Mouse (Mus musculus) adrenal gland (tissue): ENCODE results near the gene Map7d1.
"Not testable (repeated sequence)": the region's sequence is repeated elsewhere in the genome, so short reads cannot be mapped to it uniquely, and the experiment has no call there.

Experiments
- intact Hi-C: fragments of 180-260 bp; cut with DNase I; formaldehyde crosslinking; loops from one replicate; pipeline ENCODE4 v1.15.1; 2025

The Map7d1 gene

DNA sequence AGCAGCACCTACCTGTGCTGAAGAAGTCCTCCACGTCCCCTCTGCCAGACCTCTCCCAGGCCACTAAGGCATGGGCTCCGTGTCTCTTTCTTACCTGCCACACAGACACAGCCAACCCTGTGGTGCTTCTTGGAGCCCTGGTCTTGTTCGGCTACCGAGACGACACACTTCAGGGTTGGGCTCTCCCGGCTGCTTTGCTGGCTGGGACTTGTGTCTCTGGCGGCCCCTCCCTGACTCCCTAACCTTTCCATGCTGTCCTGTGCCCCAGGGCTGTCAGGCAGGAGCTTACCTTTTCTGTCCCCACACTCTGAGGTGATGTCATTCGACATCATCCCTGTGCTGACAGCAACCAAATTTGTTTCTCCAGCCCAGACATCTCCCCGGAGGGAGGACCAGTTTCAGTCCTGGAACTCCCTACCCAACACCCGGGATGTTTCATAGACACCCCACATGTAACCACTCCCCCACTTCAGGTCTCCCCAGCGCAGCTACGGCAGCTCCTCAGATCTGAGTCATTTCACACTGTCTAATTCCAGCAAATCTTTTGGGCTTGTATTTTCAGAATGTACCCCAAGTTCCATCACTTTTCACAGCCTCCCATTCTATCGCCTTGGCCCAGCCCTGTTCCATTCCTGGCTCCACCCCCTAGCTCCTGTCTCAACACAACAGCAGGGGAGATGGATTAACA, 9.8 kb downstream of the Map7d1 start:
- intact Hi-C loops = no loop called here

- intact Hi-C loops = no loop called here
Observed at GRCm38 (mm10) chr4:126242510-126242909, 13.6 kb downstream of the Map7d1 start.

DNA sequence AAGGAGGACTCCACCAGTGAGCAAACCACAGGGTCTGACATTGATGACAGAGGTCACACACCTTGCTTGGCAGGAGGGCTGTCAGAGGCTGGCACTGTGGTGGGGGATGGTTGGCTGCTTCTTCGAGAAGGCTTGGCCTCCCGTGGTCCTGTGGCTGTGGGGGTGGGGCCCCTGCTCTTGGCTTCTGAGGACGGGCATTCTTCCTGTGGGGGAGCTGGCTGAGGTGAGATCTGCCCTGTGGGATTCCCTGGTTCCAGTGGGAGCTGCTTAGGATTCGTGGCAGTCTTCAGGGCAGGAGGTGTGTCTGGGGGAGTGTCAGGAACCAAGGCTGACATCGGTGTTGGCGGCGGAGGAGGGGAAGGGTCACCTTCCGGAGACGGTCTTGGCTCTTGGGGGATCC, 14.2 kb downstream of the Map7d1 start:
- intact Hi-C loops = no loop called here

GRCm38 (mm10) chr4:126239862-126240475, 16.2 kb downstream of the Map7d1 start:
- intact Hi-C loops = no loop called here

DNA sequence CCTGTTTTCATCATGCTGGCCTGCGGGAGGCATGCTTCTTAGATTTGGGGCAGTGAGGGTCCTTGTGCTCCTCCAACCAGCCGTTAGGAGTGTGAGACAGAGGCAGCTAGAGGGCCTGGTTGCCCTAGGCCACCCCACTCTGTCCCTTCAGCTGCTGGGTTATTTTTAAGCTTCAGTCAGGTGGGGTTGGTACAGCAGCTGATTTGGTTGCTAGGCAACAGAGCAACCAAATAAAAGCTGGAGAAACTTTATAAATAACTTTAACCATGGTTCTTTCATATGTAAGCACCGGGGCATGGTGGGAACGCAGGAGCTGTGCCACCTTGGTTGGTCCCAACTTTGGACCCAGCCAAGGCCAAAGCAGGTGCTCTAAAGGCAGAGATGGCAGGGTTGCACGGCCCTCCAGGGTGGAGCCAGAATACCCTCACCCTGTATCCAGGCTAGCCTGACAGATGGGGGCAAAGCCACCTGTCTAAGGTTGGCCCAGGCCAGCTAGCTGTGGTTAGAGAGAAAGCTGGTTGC, 18.4 kb downstream of the Map7d1 start:
- intact Hi-C loops = no loop called here

DNA sequence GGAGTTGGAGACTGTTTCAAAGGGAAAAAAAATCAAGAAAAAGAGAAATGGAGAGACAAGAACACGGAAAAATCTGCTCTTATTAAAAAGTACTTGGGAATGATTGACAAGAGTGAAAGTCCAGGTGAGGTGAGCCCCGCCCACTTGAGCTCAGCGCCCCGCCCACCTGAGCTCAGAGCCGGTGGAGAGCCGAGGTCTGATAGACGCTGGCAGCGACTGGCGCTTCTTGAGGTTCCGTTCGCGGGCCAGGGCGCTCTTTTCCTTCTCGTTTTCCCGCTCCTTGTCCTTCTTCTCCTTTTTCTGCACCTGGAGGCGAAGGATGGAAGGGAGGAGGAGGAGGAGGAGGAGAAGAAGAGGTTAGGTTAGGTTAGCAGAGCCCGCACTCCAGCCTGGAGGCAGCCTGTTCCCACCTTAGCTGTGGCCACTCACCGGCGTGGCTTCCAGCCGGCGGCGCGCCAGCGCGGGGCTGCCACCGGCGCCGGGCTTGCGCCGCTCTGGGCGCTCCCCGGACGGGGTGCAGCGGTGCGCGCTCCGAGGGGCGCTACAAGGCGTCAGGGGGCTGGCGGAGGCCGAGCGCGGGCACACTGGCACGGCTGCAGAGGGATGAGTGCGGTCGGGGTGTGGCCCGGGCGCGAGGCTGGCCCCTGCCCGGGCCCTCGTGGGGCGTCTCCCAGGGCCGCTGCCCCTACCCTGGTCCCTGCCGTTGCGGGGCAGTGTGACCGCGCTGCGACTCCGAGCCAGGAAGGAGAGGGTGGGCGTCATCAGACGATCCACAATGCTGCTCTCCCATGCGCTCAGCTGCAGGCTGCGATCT, 19.5 kb downstream of the Map7d1 start:
- intact Hi-C loops = no loop called here

GRCm38 (mm10) chr4:126235191-126235590, 21.0 kb downstream of the Map7d1 start:
- intact Hi-C loops = no loop called here

- intact Hi-C loops = no loop called here
Observed at GRCm38 (mm10) chr4:126234496-126235175, 21.5 kb downstream of the Map7d1 start.

DNA sequence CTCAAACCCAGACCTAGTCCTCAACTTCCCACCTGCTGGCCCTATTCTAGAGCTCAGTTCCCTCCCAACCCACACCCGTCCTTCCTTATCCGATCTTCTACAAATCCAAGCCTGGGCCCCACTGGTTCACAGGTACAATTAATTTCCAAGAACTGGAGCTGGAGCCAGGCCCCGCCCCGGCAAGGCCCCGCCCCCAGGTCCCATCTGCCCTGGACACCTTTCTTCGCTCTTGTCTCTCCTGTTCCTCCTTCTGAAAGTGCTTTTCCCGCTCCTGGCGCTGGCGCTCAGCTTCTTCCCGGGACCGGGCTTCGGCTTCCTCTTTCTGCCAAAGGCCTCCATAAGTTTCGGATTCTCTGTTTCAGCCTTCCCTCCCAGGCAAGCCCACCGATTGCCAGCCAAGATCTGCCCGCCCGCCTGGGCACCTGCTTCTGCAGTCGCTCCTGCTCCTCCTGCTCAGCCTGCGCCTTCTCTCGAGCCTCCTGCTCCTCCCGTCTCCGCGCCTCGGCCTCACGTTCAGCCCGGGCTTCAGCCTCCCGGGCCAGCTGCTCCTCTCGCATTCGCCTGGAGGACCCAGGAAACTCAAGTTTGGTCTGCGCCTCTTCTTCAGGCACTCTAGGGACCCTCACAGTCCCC, 22.4 kb downstream of the Map7d1 start:
- intact Hi-C loops = no loop called here

GRCm38 (mm10) chr4:126229900-126230299, 26.2 kb downstream of the Map7d1 start:
- intact Hi-C loops = loop anchor here (5.0 kb wide), 1 partner anchor 48 kb away; no protein-coding TSS in a partner anchor

DNA sequence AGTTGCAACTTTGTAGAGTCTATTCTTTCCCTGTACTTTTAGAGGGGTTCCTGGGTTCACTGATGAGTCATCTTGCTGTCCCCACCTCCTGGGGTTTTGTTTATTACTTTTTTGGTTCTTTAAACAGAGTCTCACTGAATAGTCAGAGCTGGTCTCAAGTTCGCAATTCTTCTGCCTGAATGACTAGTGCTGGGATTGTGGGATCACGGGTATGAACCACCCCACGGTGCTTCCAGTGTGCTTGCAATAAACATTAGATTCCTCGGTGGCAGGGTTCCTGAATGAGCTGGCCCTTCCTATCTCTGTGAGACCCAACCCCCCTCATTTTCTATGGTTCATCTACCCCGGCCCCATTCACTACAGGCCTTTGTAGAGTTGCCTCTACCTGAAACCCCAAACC, 28.0 kb downstream of the Map7d1 start:
- intact Hi-C loops = loop anchor here (5.0 kb wide), 1 partner anchor 46 kb away; no protein-coding TSS in a partner anchor

DNA sequence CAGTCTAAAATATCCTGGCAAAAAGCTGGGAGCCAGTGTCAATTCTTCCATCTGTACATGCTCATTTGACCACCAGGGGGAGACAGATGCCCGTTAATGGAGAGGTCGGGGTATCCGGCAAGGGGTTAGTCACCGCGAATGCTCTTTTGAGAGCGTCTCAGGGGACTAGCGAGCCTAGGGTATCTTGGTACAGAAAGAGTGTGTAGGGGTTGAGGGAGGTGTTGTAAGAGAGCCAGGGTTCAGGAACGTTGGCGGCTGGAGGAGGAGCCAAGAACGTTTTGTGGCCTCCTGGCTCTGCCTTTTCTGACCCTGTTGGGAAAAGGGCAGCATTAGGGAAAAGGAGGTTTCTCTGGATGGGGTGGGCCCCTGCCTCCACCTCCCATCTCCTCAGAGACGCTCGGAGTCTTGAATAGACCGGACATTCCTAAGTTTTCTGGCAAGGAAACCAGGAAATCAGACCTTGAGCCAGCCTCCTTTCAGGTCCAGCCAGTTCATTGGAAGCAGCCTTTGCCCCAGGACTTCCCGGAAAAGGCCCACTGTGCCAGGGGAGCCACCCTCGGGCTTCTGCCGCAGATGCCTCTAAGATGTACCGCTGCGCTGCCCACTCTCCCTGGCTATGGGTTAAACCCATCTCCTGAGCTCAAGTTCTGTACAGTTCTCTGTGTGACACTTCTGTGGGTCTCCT, 28.9 kb downstream of the Map7d1 start:
- intact Hi-C loops = loop anchor here (2.0 to 5.0 kb wide), 3 partner anchors 34 to 84 kb away; no protein-coding TSS in a partner anchor

GRCm38 (mm10) chr4:126226640-126227039, 29.5 kb downstream of the Map7d1 start:
- intact Hi-C loops = loop anchor here (2.0 to 5.0 kb wide), 3 partner anchors 34 to 84 kb away; no protein-coding TSS in a partner anchor

- intact Hi-C loops = no loop called here
Observed at GRCm38 (mm10) chr4:126222631-126223030, 33.5 kb downstream of the Map7d1 start.

DNA sequence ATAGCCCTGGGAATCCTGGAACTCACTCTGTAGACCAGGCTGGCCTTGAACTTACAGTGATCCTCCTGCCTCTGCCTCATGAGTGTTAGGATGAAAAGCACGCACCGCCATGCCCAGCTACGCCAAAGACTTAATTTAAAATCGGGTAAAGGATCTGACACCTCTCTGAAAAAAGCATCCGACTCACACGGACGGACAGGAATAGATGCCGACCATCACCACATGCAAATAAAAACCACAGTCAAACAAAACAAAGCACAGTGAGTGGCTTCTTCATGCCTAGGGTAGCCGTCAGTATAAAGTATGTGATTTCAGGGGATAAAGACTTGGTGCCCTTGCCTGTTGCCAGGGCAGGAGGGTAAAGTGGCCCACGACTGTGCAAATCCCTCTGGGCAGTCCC, 36.1 kb downstream of the Map7d1 start:
- intact Hi-C loops = no loop called here

GRCm38 (mm10) chr4:126219540-126219939, 36.6 kb downstream of the Map7d1 start:
- intact Hi-C loops = not testable (repeated sequence)

GRCm38 (mm10) chr4:126217771-126218170, 38.4 kb downstream of the Map7d1 start:
- intact Hi-C loops = no loop called here

GRCm38 (mm10) chr4:126207081-126207480, 49.1 kb downstream of the Map7d1 start:
- intact Hi-C loops = no loop called here

- intact Hi-C loops = no loop called here
Observed at GRCm38 (mm10) chr4:126205386-126205785, 50.8 kb downstream of the Map7d1 start.

- intact Hi-C loops = no loop called here
Observed at GRCm38 (mm10) chr4:126204661-126205230, 51.4 kb downstream of the Map7d1 start.
